Mouse (Mus musculus) heart, adult 2 months (tissue): ENCODE results near the gene Sept9.

Experiments
- CTCF ChIP-seq: fragments of 200-600 bp; IDR thresholded peaks from 2 replicates; pipeline ENCODE4 v1.8.1; 2022; ENCODE audit warnings: antibody characterized with exemption, mild to moderate bottlenecking, moderate library complexity
- EP300 ChIP-seq: fragments of 200-500 bp; IDR thresholded peaks from 2 replicates; pipeline ENCODE4 v1.6.1; 2011; ENCODE audit warnings: low read depth, low read length, control low read depth; ENCODE audit not compliant: insufficient read depth

- TF ChIP-seq EP300 (no peak), CTCF (no peak)
Measured at GRCm38 (mm10) chr11:117160791-117161190, 38.7 kb upstream of the Sept9 start.
